Mouse (Mus musculus) testis, adult 2 months (tissue): ENCODE measurements around the gene Mfap1a.

Experiments
- CTCF ChIP-seq: fragments of 200-500 bp; IDR thresholded peaks from 2 replicates; pipeline ENCODE4 v1.5.1; 2012; ENCODE audit warnings: low read depth, mild to moderate bottlenecking, inconsistent platforms, low read length, moderate library complexity; ENCODE audit not compliant: control insufficient read depth, insufficient read depth, insufficient replicate concordance
- POLR2A ChIP-seq: fragments of 200-500 bp; IDR thresholded peaks from 2 replicates; pipeline ENCODE4 v1.6.1; 2012; ENCODE audit warnings: low read depth, mild to moderate bottlenecking, inconsistent platforms, low read length, moderate library complexity; ENCODE audit not compliant: control insufficient read depth

GRCm38 (mm10) chr2:121509584-121509983, 3.1 kb upstream of the Mfap1a start:
- TF ChIP-seq CTCF: no peak
- no peak for TF ChIP-seq POLR2A
